Mouse (Mus musculus): Measurements from ENCODE around the gene Rassf2.

Gene Rassf2

DNA sequence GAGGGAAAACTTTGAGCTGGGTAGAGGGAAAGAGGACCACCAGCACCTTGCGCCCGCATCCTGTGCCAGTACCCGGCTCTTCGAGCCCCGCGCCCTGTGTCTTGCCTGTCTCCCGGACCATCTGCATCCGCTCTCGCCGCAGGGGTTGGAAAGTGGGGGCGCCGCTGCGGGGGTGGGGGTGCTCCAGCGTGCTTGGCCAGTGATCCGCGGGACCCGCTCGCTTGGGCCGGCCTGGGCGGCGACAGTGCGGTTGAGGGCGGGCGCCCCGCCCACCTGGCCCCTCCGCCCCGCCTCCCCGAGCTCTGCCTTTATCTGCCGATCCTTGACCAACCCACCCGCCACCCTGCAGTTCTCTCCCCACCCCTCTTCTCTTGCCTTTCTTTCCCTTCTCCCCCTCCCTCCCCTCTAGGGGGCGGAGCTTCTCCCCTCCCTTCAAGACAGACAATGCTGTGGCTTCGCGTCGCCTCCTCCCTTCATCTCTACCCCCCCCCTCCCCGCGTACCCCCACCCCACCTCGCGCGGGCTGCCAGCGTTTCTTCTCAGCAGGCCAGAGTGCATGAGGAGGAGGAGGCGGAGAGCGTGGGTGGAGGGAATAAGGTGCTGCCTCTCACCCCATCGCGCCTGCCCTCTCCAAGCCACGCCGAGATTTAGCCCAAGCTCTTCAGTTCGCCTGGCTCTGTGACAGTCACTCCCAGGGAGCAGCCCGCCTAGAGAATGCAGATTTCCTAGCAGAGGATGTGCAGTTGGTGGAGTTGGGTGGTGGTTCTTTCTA is at the start of gene Rassf2:
Rassf2 (minus strand) TSS at position 613 of the 772 bp plus-strand sequence.
- DNase-seq (ENCODE audit: low read depth, low spot score) = peak; percentile 77

DNA sequence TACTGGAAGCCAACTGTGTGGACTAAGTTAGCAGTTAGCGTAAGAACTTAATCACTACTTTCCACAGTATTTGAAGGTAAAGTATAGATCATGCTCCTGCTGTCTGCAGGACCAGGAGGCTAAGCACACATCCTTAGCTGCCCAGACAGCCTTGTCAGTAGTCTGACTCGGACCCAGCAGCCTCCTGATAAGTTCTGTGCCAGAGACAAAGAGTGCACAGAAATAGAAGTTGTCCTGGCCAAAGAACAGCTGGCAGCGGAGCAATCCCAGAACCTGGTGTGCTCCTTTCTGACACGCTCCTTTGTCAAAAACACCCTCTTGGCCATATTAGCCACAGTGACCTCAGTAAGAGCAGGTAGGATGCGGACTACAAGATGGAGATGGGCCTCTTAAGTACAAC is 49.1 kb upstream of the Rassf2 start:
- no peak for DNase-seq (ENCODE audit: low read depth, low spot score)

DNA sequence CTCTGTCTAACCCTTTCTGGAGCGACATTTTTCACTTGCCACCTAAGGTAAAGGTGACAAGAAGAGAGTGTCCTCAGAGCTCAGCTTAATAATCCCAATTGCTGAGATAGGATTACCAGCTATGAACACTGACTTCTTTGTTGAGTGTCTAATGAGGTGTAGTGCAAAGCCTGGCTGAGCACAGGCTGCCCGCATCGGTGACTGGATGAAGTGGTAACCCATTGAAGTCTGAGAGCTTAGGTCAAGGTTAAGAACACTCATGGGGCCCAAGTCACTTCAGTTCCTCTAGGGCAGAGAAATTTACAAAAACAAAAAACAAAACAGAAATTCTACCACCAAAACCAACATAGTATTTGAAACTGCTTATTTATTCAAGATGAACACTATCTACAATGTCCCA is 43.0 kb upstream of the Rassf2 start:
- no peak for DNase-seq (ENCODE audit: low read depth, low spot score)

DNA sequence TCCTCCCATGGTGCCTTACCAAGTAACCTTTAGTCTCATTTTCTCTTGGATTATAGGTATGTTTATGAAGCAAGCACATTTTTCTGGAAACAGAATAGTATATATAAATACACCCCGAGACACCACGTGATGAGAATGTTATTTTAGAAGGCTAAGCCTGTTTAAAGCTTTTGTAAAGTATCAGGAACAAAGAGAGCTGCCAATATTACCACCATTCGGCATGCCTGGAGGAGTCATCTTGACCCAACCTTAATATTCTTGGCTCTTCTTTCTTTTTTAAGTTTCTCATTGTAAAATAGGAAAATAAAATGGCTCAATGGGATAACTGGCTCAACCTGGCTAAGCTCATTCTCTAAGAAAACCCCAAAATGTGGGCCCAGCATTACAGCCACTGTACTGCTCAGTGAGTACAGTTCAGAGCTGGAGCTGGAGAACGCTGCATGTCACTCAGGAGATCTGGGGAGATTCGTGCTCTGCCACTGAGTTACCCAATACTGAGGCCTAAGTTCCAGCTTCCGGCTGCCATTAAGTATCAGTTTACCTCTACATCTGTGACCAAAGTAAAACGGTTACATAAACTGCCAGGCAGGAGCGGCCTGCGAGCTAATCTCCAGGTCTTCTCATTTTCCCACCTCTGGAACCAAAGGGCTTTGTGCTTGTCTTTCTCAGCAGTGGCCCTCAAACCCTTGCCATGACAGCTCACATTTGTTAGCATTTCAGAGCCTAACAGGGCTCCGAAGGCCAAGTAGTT is 40.1 kb upstream of the Rassf2 start:
- DNase-seq (ENCODE audit: low read depth, low spot score) = no peak

DNA sequence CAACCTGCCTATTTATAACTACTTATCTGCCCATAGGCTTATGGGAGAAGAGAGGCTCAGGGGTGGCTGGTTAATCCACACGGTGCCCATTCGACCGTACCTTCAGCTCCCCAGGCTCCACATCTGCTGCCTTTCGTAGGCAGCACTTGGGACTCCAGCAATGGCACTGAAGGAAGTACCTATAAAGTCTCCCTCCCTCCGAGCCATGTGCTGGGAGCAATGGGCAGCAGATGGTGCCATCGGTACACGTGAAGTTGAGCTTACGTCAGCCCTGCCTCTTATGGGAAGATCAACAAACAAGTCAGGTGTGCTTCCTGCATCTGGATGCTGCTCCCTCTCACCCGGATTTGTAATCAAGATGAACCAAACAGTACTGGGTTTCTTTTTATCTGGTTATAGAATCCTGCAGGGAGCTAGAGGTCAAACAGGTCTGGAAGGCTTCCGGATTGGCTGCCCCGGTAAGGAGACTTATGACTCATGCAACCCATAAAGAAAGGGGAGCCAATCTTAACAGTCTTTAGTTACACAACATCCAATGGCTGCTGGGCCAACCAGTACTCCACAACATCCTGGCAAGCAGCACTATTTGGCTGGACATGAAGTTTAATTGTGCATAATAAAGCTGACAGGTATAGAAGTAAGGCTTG is 34.2 kb upstream of the Rassf2 start:
- DNase-seq (ENCODE audit: low read depth, low spot score) = no peak

DNA sequence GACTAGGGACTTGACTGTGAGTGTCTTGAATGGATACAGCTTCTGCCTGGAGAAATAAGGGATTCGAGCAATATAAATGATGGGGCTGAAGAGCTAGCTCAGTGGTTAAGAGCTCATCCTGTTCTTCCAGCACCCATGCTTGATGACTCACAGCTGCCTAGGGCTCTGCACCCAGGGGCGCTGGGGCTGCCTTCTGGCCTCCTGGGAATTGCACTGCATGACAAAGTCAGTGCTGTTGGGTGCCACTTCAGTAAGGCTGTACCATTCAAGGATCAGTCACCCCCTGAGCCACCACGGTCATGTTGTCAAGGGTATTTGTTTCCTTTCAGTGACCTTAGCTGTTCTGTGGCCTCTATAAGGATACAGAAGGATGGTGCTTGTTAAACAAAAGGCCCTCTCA is 33.7 kb upstream of the Rassf2 start:
- no peak for DNase-seq (ENCODE audit: low read depth, low spot score)

DNA sequence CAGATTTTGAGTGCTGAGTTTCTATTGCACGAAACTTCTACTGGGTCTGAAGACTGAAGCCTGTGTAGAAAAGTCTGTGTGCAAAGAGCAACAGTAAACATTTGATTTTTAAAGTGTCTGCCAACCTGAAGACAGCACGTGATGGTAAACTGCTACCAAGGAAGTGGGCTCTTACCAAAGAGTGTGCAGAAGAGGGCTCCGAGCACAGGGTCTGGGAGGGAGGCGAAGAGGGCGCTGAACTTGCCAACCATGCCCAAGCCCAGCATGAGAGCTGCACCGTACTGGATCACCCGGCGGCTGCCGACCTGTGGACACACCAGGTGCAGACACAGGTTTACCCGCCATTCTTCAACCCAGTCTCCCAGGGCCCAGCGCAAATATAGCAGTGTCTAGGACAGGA is 31.8 kb upstream of the Rassf2 start:
- DNase-seq (ENCODE audit: low read depth, low spot score) = no peak

DNA sequence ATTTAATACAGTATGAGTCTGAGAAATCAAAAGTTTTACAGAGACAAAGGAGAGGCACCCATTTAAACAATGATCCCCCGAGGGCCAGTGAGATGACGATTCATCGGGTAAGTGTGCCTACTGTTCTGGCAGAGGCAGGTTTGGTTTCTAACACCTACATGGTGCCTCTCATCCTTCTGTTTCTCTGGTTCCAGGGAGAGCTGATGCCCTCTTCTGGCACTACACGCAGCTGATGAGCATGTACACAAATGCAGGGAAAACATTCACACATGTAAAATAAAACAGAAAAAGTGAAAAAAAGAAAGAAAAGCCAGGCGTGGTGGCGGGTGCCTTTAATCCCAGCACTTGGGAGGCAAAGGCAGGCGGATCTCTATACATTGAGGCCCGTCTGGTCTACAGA is 29.9 kb upstream of the Rassf2 start:
- no peak for DNase-seq (ENCODE audit: low read depth, low spot score)

DNA sequence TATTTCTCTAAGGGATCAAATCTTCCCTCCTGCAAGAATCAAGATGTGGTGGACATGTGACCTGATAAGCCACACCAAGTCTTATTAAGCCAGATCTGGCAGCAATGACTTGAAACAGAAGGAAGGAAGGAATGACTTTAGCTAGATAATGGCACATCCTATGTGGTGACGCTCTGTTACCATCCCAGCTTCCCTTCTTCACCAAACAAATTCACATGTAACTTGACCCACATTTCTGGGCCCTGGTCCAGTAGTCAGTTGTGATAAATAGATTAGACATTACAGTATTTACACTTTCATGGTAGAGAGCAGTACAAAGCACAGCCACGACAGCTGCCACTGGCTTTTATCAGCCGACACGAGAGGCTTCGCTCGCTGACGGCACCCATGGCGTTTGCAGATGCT is 25.3 kb upstream of the Rassf2 start:
- no peak for DNase-seq (ENCODE audit: low read depth, low spot score)

DNA sequence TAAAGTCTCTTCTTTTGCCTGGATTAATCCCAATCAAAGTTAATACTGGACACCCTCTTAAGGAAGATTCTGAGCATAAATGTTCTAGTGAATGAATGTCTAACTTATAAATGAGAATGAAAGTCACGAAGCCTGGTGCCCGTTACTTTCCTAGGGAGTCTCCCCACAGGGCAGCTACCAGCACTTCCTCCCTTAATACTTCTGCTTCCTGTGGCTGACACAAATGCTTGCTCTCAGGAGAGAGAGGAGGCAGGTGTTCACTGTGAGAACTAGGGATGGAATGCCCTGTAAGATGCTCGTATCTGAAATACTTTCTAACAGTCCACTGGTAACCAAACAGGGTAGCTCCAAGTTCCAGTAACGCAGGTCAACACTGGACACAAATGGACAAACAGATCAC is 23.8 kb upstream of the Rassf2 start:
- no peak for DNase-seq (ENCODE audit: low read depth, low spot score)

DNA sequence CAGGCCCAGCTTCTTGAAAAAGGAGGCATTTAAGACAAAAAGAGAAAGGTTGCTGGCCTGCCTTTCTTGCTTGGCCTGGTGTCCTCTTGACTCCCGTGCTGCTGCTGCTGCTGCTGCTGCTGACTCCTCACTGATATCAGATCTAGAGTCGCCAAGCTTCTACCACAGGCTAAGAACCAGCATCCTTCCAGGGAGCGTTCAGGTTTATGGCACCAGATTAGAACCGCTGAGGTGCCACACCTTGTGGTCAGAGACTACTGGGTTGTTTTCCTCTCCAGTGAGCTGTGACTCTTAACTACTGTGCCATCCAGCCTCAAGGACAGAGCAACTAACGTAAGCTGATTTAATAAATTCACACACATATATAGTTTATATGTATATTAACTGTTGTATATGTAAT is 21.7 kb upstream of the Rassf2 start:
- DNase-seq (ENCODE audit: low read depth, low spot score) = no peak

DNA sequence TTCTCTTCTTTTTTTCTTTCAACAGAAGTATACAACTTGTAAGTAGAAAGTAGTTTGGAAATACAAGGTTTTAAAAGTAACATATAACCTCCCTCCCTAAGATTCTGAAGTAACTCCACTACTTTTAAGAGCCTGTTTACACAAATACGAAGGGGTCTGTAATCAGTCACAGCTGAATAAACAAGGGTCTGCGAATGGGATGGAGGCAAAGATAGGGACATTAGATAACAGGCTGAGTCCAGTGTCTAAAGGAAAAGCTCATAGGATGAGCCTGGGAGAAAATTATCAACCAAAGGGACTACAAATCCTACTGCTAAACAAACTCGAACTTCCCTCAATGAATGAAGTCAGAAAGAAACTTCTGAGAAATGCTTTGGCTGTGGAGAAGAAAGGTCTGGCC is 19.9 kb upstream of the Rassf2 start:
- no peak for DNase-seq (ENCODE audit: low read depth, low spot score)

DNA sequence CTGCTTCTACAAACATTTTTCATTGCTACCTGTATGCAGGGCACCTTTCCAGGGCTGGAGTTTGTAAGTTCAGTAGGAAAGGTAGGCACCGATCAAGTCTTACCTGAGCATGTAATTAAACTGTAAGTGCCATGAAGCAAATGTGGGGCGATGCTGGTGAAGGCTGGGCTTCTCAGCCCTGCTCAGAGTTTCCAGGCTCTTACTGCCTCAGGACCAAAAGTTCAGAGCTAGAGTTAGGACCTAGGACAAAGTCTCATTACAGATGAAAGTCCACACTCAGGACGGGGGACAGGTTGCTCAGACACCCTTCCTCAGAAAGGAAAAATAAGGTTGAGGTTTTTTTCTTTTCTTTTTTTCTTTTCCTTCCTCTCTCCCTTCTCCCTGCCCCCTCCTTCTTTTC is 19.4 kb upstream of the Rassf2 start:
- no peak for DNase-seq (ENCODE audit: low read depth, low spot score)

DNA sequence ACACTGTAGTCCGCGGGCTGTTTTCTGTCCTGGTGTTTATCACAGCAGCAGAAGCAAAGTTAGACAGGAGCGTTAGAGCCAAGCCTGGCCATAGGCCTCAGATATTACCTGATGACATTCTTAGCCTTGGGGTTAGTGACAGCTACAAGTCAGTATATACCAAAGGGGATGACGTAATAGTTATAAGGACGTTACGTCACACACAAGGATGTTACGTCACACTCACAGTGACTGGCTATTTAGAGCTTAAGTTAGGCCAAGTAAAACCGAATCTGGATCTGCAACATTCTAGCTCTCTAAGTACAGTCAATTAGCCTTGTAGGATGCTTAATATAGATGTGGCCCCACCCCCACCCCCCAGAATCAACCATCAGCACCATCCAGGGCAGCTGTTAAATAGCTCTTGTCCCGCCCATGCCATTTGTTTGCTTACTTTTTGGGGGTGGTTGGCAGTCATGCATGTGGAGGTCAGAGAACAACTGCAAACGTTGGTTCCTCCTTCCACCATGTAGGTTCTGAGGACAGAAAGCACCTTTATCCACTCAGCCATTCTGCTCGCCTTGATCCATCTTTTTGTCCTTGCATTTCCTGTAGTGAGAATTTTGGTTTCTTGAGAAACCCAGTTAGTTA is 18.2 kb upstream of the Rassf2 start:
- DNase-seq (ENCODE audit: low read depth, low spot score) = no peak

DNA sequence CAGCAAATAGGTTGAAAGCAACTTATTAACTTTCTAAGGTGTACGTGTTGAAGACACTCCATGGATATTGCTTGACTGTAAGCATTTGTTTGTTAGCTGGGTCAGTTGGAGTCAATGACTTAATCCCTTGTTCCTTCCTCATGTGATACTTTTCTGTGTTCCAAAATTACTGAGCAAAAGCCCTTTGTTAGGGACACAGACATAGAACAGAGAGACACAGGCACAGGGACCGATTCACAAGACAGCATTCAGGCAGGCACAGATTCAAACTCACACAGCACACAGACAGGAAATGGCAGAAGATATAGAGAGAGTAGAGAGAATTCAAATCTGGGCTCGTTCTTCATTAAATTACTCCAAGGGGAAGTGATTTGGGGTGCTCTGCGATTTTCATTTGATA is 17.3 kb upstream of the Rassf2 start:
- no peak for DNase-seq (ENCODE audit: low read depth, low spot score)

DNA sequence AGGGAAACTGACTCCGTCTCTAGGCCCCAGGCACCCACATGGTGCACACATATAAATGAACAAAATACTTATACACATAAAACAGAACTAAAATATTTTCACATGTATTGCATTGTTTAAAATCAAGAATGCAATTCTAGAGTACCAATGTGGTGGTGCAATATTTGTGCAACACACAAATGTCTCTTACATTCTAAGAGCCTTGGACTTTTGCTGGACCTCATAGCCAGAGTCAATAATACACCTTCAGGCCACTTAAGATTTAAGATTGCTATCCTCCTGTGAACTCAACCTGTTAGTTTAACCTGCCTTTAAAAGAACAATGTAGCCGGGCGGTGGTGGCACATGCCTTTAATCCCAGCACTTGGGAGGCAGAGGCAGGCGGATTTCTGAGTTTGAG is 16.6 kb upstream of the Rassf2 start:
- no peak for DNase-seq (ENCODE audit: low read depth, low spot score)

DNA sequence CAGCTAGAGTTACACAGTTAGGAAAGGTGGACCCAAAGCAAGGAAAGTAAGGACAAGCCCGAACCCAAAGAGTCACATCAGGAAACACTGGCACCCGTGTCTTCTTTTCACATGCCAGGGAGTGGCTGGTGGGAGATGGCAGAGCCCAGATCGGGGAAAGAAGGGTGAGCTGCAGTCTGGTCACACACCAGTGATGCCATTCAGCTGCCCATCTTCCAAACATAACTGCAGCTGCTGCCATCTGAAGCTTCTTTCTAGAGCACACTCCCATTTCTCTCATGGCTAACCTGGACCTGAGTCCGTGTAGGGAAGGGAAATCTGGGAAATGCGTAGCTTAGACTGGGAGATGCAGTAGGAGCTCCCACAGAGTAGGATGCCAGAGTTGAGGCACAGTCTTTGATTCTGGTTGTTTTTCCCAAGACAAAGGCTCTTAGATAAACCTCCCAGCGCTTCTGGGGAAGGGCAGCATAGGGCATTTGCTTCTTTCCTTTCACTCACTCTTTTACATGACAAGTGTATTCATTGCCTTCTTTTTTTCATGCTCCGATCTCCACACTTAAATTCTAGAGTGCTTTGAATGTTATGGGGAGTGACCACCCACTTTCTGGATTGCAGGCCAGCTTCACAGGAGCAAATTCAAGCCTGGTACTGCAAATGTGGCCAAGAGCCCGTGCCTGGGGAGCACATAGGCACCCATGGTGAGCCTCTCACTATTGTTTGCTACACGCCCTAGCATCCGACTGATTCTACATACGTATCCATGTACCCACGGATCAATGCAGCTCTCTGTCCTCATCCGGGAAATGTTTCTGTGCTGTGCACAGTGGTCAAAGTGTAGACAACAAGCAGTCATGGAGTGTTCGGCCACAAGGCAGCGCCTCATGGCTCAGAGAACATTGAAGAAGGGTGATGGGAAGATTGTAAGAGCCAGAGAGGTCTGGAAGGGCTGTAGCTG is 14.5 kb upstream of the Rassf2 start:
- no peak for DNase-seq (ENCODE audit: low read depth, low spot score)

DNA sequence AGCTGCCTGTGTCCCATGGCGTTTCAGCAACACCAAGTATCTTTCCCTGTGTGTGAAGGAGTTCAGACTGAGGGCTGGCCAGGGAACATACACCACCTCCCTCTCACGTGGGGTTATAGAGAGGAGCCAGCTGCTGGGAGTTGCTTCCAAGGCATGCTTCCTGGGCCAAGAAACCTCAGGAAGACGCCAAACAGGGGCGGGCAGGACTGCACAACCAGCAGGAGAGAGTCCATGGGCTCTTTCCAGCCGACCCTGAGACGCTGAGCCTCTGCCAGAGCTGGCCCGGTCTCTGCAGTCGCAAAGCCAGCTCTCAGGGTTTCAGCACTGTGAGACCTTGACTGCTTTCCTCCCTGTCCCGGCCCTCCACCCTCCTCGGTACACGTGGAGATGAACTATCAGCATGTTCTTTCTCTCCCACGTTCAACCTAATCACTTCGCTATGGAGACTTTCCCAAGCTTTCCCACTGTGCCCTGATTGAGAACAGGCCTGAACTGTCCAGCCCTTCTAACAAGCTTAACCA is 13.1 kb upstream of the Rassf2 start:
- peak; percentile 65 for DNase-seq (ENCODE audit: low read depth, low spot score)

DNA sequence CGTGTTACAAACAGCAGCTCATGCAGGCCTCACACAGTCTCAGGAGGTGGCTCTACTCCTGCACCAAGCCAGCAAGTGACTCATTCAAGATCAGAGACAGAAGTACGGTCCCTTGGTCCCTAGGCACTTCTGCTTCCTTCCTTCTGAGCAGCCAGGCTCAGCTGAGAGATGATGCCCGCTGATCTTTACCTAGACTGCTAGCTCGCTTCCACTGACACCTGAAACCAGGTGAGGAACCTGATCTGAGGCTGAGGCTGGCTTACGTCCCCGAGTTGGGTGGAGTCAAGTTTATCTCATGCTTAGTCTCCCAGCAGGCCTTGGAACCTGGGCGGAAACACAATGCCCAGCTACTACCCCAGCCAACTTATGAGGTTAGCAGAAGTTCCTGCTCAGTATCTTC is 9.8 kb upstream of the Rassf2 start:
- no peak for DNase-seq (ENCODE audit: low read depth, low spot score)

DNA sequence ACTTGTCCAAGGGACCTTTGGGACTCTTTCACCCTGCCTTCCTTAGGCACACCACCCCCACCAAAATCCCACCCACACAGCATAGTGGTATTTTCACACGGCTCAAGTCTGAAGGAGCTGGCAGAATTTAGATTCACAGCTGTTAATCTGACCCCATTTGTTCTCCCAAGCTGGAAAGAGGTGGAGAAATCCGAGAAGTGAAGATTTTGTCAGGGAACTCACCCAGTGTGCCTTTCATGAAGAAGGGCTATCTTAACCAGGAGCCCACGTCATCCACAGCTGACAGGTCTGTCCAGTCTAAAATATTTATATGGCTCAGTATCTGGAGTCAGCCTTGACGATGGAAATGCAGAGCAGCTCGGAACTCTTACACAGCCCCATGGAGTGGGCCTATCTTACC is 6.3 kb upstream of the Rassf2 start:
- no peak for DNase-seq (ENCODE audit: low read depth, low spot score)

DNA sequence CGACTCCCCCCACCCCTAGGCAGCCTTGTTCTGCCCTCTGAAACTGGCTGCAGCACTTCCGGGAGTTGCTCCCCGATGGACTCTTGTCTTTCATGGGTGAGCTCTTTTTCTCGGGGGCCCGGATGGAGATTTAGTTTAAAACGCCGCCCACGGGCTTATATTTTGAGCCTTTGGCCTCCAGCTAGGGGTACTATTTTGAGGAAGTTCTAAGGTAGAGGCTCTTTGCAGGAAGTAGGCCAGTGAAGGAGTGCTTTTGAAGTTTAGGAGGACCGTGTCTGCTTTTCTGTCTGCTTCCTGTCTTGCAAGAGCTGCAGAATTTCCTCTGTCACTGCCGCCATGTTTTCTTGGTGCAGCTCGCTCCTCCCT is 5.4 kb upstream of the Rassf2 start:
- DNase-seq (ENCODE audit: low read depth, low spot score) = no peak

Measured in forelimb bud, embryonic 11.5 days (tissue).